Mouse (Mus musculus): ENCODE data around the gene Rtn1.
A peak's percentile ranks its signal among the peaks of the same experiment; 100 is the strongest.

Rtn1 gene

DNA sequence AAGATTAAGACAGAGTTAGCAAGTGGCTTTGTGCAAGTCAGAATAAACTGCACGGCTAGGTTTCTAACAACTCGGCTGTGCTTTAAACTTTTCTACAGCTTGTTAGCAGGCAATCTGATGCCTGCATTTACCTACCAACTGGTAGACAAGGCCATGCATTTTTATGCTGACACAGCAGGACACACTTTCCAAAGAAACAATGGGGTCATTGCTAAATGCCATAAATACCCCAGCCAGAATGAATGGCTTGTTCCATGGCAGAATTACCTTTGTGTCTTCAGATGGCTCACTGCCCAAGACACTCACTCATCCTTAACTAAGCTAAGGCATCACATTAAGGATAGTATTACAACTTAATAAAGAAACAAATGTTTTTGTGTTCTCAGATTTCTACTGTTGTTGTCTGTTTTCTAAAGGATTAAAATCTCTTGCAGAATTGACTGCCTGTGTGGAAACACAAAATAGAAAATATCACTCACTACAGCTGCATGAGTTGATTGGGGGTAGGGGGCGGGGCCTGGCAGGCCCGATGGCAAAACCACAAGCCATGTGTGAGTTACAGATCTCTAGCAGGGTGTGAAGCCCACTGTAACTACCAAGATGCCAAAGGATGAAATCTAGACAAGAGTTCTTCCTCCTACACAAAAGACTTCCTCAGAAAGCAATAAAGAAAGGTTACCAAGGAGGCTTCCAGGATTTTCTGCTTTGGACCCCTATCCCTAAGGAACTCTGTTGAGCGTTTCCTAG is 129.6 kb downstream of the Rtn1 start:
- no peak for DNase-seq (ENCODE audit: low read depth)

DNA sequence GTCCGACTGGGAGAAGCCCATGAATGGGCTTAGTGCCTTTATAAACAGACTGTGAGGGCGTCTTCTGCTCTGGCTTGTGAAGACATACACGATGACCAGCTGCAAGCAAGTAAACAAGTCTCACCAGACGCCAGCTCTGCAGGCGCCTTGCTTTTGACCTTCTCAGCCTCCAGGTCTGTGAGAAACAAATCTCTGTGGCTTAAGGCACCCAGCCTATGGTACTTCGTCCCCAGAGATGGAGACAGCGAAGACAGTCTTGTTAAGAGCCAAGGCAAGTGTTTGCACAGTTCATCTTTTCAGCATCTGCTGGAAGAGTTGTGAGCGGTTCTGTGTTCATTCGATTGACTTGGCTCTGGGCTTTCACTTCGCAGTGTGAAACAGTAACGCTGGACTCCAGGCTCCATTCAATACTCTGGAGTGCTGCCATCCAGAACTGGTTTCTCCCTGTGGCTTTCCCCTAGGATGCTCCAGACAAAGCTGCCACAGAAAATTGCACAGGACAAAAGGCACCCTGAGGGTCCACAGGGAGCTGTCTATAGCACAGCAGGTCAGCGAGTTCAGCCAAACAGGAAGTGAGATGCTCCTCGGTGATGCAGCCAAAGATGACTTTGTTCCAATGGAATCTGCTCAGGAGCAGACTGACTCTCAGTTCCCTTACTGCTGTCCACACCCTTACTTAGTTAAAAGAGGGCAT is 135.0 kb downstream of the Rtn1 start:
- DNase-seq (ENCODE audit: low read depth), result peak; percentile 11

DNA sequence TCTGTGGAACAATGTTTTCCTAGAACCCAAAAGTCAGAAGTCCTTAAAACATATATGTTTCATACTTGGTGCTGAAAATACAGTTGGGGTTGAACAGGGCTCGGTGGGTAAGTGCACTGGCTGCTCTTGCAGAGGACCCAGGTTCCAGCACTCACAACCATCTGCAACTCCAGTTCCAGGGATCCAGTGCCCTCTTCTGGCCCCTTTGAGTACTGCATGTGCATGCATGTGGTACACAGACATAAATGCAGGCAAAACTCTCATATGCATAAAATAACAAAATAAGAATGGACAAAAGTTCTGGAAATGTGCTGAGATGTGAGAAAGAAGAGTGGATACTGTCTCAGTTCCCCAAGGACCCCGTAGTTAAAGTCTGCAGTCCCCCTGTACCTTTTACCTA is 141.2 kb downstream of the Rtn1 start:
- peak; percentile 21 for DNase-seq (ENCODE audit: low read depth)

DNA sequence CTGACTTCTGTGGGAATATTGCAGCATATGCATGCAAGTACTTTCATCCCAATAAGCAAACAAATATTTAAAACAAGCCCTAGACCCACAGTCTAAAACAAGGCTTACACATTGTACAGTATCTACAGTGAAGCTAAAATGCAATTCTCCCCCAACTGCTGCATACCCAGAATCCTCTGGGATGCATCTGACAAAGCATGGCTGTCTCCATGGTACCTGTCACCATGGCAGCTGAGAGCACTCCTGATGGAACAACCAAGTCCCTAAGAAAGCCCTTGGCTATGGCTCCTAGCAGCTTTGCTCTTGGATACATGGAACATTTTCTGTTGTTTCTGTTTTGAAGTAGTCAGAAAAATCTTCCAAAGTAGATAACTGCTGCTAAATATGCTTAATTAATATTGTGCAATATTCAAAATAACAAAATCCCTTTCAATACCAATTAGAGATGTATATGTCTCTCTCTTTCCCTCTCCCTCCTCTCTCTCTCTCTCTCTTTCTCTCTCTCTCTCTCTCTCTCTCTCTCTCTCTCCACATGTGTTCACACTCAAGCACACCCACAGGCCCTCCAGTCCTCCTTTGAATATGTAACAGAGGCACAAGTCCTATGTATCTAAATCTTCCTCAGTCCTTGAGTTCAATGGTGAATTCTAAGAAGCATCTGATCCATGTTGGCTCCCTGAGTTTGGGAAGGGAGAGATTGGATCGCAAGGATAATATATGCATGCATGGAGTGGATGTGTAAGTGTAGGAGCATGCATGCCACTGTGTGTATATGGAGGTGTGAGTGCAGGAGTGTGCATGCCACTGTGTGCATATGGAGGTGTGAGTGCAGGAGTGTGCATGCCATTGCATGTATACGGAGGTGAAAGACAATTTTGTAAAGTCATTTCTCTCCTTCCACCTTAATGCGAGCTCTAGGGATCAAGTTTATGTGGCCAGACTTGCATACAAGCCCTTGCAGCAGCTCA is 143.3 kb downstream of the Rtn1 start:
- no peak for DNase-seq (ENCODE audit: low read depth)

DNA sequence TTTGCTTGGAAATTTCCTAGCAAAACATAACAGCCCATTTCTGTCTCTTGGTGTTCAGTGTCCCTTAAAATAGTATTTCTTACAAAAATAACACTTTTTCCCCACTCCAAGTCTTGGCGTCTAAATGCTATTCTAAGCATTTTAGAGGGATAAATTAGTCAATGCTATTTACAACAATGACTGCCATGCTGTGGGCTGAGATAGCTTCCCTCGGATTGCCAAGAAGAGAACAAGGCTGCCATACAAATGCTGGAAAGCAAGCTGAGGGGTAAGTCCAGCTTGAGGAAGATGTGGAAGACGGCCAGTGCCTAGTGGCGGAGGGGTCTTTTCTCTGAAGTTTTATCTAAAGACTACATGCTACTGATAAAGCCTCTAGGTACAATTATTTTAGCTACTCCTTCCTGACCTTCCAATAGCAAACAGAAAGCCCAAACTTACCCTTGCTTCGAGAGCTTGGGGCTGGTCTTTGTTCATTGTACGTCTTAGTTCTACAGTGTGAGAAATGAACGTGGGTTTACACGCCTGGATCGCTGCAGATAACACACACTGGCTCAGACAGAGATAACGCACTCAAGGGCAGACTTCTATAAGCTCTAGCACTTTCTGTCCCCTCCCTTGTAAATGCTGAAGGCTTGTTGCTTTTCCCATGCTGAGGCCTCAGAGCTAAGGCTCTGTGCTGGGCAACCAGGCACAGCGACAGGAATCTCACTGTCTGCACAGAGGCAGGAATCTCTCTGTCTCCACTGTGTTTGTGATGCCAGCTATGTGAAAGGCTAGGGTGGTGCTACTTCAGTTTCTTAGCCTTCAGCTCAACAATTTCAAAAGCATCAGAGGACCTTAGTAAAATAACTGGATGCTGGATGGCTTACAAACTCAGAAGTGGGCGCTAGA is 145.4 kb downstream of the Rtn1 start:
- DNase-seq (ENCODE audit: low read depth), result no peak

DNA sequence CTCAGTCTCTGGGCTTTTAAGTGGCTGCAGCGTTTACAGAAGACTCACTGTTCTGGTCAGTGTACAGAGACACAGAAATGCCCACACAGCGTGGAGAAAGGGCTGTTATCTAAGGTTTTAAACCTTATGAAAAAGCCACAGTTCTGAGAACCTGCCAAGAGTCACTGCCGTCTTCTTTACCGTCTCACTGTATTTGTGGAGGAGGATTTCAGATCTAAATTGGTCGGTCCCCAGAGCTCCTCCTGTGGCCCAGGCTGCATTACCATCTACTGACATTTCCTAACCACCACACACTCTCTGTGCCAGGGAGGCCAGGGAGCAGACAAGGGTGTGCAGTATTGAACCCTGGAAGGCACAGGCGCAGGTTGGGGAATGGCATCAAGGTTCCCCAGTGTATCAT is 151.9 kb downstream of the Rtn1 start:
- DNase-seq (ENCODE audit: low read depth), result no peak

DNA sequence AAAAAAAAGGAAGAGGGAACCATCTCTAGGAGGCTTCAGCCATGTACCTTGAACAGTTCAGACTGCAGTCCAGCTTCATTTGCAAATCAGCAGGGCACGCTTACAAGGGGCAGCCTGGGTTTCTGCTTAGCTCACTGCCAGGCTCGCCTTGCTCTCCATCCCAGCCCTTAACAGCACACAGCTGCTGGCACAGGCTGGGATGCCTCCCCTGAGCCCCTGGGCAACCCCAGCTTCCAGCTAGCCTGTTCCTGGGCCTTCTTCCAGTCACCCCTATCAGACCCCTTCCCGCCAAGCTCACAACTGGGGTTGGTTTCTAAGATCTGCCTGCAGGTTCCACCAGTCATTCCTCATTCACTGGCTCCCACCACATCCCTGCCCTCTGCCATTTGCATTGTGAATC is 155.8 kb downstream of the Rtn1 start:
- DNase-seq (ENCODE audit: low read depth), result no peak

DNA sequence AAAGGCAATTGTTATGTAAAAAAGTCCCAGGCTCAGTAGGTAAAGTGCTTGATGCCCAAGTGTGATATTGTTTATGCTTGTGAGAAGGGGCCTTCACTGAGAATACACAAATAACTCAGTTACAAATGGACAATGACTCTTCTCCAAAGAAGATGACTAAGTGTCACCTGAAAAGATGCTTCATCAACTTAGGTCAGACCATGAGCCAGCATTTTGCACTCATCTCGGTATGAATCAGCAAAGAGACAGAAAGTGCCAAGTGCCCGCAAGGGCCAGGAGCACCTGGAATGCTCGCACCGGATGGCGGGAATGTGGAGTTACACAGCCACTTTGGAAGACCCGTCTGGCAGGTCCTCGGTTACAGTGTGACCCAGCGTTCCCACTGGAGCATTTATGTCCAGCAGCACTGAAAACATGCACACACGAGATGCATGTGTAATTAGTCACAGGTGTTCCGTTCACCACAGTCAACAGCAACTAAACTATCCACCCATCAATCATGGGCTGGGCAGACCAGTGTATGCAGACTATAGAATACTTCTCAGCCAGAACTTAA is 156.9 kb downstream of the Rtn1 start:
- peak; percentile 66 for DNase-seq (ENCODE audit: low read depth)

DNA sequence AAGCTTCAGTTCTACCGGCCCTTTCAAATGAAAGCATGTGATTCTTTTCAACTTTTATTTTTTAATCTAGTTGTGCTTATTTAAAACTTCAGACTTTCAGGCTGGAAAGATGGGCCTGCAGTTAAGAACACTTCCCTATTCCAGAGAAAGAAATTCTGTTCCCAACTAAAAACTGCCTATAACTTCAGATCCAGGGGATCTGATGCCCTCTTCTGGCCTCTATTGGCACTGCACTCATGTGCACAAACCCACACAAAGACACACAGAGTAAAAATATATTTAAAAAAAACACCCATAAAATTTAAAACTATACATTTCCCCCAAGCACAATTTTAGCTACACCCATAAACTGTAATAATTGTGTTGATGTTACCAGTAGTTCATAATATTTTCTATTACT is 163.9 kb downstream of the Rtn1 start:
- DNase-seq (ENCODE audit: low read depth), result no peak

DNA sequence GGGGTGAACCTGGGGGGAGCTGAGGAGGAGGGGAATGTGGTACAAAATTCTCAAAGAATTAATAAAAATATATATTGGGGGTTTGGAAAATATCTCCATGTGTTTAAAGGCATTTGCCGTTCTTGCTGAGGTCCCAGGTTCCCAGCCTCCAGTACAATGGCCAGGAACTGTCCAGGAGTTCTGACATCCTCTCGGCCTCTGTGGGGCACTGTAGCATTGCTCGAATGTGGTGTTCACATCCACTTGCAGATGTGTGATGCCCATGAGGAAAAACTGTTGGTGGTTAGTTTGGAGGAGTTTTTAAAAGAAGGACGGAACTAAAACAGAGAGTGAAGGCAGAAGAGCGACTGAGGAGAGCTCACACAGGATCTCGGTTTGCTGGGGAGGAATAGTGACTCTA is 166.0 kb downstream of the Rtn1 start:
- peak; percentile 36 for DNase-seq (ENCODE audit: low read depth)

DNA sequence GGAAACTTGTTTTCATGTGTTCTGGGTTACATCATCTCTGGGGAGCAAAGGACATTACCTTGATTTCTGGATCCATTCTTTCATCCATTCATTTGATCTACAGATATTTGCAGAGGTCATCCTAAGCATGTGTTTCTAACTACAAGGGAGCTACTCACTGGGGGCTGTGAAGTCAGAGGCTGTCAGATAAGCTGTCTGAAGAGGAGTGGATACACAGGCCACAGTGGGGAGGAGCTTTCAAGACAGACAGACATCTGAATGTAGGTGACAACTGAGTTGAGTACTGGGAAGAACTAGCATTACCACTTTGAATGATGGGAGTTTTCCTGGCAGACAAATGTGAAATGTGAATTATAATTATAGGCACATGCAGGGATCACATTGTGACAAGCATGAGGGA is 168.3 kb downstream of the Rtn1 start:
- DNase-seq (ENCODE audit: low read depth), result no peak

DNA sequence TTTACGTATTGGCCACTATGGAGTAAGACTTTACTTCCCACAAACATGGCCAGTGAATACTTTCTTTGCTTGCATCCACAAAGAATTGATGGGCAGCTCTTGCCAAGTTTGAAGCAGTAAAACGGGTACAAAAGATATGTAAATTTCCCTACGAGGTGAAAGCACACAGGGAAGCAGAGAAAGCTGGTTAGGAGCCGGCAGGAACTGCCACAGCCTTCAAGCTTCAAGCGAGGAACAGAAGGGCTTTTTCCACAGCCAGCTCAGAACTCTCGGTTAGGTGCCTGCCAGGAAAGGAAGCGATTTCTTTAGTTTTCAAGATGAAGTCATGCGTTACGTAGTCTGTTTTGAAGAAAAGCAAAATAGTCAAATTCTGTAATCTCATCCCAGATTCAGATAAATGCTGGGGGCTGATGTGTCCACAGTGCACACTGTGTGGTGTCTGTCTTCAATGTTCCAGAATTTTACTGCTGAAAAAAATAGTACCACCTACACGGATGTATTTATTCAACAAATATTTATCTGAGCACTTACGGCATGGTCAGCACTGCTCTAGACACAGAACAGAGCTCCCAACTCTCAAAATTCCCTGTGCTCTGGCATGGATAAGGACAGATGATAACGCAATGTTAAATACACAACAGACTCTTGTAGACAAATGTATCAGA is 169.5 kb downstream of the Rtn1 start:
- DNase-seq (ENCODE audit: low read depth), result no peak

DNA sequence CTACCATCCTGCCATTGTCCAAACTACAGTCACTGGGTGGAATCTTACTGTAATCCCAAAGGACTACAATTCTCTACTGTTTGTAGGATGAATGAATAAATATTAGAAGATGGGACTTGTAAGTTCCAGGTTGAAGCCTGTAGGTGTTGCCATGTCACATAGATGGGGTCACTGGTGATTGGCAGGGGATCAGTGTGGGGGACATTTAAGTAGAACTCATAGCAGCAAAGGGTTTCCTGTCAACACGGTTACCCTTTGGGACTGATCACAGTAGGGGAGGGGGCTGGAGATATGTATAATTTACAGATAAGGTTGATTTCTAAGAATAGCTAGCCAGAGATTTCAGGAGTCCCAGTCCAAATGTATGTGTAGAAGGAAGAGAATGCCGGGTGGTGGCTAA is 171.6 kb downstream of the Rtn1 start:
- no peak for DNase-seq (ENCODE audit: low read depth)

DNA sequence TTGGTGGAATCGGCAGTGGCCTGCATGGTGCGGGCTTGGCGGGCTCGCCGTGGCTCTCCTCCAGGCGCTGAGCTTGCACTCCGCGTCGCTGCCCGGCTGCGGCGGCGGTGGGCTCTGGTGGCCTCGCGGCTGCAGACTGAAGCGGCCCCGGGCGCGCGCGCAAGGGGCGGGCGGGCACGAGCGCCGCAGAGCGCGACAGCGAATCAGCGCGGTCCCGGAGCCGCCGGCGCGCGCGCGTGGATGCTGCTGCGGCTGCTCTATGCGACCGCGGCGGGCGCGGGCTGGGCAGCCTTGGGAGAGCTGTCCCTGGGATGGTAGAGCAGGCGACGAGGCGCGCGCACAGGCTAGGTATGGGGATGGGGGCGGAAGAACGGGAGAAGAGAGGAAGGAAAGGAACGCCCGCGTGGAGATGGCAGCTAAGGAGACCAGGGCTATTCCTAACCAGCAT is 172.3 kb downstream of the Rtn1 start:
- DNase-seq (ENCODE audit: low read depth), result no peak

DNA sequence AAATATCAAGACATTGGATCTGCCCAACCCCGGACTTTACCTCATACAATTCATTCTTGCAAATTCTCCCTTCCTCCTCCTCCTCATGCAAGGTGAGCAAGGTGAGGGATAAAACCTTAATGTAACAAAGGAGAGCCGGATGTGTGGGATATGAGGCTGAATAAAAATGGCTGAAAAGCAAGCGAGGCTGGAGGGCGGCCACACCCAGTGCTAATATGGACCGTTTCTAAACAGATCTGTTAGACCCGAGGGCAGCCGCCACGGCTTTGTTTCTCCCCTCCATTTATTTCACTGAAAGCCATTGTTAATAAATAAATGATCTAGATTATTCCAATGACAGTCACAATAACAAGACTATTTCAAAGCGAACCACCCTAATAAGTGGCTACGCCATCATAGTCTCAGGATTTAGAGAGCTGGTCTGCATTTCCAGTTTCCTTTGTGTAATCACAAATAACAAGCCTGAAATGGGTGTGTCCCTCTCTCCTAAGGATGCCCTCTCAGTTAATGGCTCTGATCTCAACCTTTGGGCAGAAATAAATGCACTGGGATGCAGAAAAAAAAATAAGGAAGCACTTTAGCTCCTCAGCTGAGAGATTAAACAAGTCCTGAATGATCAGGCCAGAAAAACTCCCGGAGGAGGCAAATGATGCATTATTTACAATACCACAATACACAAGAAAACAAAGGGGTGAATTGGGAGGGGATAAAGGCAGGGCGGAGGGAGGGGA is 173.1 kb downstream of the Rtn1 start:
- no peak for DNase-seq (ENCODE audit: low read depth)

DNA sequence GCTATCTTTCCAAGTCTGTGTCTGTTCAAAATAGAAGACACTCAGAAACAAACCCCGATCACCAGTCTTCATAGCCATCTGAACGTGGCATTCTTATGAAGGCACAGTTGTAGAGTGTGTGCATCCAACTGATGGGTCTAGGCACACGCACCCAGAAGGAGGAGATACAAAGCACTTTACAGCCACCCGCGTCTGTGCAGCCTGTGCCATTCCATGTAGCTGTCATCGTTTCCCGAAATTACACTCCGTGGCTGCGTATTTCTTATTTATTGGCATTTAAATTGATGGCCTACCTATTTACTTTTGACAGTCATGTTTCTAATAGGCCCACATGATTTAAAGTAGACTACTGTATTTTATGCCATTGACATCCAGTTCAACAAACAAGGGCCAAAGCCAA is 173.9 kb downstream of the Rtn1 start:
- DNase-seq (ENCODE audit: low read depth), result no peak

DNA sequence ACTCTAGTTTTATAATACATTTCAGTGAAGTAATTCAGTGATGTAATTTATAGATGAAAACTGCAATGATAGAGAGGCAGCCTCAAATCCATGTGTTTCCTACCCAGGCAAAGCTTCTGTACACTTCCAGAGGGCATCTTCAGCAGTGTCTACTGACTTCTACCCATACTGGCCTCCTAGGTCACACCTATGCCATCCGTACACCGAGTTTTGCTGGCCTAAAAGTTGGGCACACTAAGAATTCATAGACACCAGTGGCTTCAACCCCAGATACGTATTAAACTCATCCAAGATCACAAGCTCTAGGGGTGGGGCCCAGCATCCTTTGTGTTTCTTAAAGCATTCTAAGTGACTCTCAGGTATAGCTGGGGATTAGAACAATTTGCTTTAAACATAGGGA is 174.7 kb downstream of the Rtn1 start:
- DNase-seq (ENCODE audit: low read depth), result no peak

DNA sequence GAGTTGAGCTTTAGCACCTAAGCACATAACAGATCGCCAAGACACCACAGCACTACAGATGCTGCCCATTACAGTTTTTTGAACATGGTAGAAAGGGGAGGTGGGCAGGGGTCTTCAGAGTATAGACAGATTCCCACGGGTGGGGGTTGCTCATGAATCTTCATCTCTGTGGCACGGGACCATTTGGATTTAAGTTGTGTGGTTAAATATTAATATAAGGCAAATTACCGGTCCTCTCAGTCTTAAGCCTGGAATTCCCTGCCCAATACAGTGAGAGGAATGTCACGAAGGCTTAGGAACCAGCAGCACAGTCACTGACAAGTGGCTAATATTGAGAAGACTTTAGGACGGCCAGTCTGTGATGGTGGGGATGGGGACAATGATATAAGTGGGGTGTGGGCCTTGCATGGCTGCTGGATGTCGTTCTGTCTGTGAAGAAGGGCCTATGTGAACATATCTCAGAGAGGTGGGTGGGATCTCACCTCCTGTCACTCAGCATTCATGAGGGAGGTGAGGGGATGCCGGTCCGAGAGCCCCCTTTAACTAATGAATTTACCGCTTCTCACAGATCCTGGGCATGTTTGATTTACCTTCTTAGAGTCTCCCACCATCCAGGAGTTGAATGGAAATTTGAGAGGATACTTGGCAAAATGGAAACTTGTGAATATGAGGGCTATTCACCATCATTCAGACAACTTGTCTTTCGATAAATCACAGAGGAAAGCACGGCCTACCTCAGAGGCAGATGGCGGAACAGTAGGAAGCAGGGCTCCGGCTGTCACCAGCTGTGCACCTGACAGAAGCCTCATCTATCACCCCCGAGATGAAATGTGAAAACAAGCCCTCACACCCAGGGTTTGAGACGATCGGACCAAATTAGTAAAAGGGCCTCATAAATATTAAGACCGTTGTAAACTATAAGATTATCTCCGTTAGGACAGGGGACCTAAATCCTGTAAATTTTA is 175.7 kb downstream of the Rtn1 start:
- DNase-seq (ENCODE audit: low read depth), result no peak

DNA sequence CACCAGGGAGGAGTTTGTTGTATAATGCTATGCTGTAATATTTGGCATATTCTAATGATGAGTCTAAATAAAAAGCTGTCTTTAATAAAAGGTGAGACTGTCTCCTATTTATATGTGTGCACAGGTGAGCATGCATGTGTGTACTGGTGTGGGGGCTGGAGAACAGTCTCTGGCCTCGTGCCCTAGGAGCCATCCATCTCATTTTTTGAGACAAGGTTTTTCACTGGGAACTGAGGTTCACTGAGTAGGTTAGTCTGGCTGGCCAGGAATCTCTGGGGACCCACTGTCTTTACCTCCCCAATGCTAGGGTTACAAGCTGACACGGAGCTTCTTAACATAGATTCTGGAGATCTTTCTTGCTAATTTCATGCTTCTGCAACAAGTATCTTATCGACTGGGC is 176.7 kb downstream of the Rtn1 start:
- DNase-seq (ENCODE audit: low read depth), result no peak

Measured in NIH3T3 (cell line).